Comparison of ENCODE assay signal across 8 mouse cellular contexts in genomic region chr12:59219325-59220225, GRCm38 (mm10). TPM values are rescaled to one million over a fixed set of nuclear protein-coding genes. Genes with fewer than 3 reads are reported as not detected.
DNase-seq lines count a peak whose midpoint lies in the region; ATAC-seq and TF ChIP-seq lines count a peak whose summit lies in the region.

Fbxo33 (minus strand) TSS chr12:59219725.

- peak; percentile 62; the same call in 1 of the 2 replicates for TF ChIP-seq POLR2A in heart, adult 2 months (IDR thresholded peaks at IDR 0.05; ENCODE audit: insufficient read depth, low read depth, low read length)

- peak within 1 kb of the TSS; percentile 94 for H3K4me2 ChIP-seq in embryonic facial prominence, embryonic 14.5 days (ENCODE audit: low read depth, low read length)
- H3K4me2 ChIP-seq in limb, embryonic 13.5 days (replicated peaks) = peak within 1 kb of the TSS; percentile 94
- H3K4me2 ChIP-seq in midbrain, embryonic 16.5 days (ENCODE audit: low read length) = peak within 1 kb of the TSS; percentile 73

- no peaks in the 10 kb centered on the region for H3K9me3 ChIP-seq in embryonic facial prominence, embryonic 14.5 days (ENCODE audit: control insufficient read depth, low read length)
- H3K9me3 ChIP-seq in limb, embryonic 13.5 days = no peaks in the 10 kb centered on the region
- no peaks in the 10 kb centered on the region for H3K9me3 ChIP-seq in midbrain, embryonic 16.5 days (replicated peaks; ENCODE audit: control insufficient read depth, low read length, poor library complexity, severe bottlenecking)

- intact Hi-C loops in heart, adult 2 months (cut with DNase I) = loop anchor here (1.0 to 5.0 kb wide), 3 partner anchors 88 to 207 kb away; partner anchors contain the start of genes Gemin2 and Sec23a

- H3K9ac ChIP-seq in embryonic facial prominence, embryonic 14.5 days (ENCODE audit: low read depth, low read length) = peak within 1 kb of the TSS; percentile 88
- H3K9ac ChIP-seq in heart, adult 2 months (ENCODE audit: low read depth, low read length) = peak within 1 kb of the TSS; percentile 97
- peak within 1 kb of the TSS; percentile 87 for H3K9ac ChIP-seq in limb, embryonic 13.5 days
- H3K9ac ChIP-seq in midbrain, embryonic 16.5 days (ENCODE audit: low read depth, low read length) = peak within 1 kb of the TSS; percentile 94

- peak; percentile 95 for DNase-seq in 3T3-L1 (ENCODE audit: low read depth, low spot score)
- peak; percentile 94 to 95 for DNase-seq in adrenal gland, postnatal 4 days (ENCODE audit: low spot score in 2 of 2)
- peak; percentile 98 for DNase-seq in embryonic facial prominence, embryonic 14.5 days (ENCODE audit: low spot score)
- peak; percentile 97 for DNase-seq in heart, adult 2 months
- peak; percentile 96 to 97 for DNase-seq in kidney, adult 8-10 months
- DNase-seq in spleen, postnatal 10 days (ENCODE audit: low spot score in 2 of 2) = peak; percentile 97 to 98

- H3K4me1 ChIP-seq in embryonic facial prominence, embryonic 14.5 days (ENCODE audit: control insufficient read depth, insufficient read depth, low read length) = peaks cover 10% of the 10 kb centered on the region
- peaks cover 6% of the 10 kb centered on the region for H3K4me1 ChIP-seq in heart, adult 2 months (ENCODE audit: control insufficient read depth, insufficient read depth, low read length)
- H3K4me1 ChIP-seq in limb, embryonic 13.5 days = peaks cover 13% of the 10 kb centered on the region
- H3K4me1 ChIP-seq in midbrain, embryonic 16.5 days (ENCODE audit: control insufficient read depth, insufficient read depth, low read length) = peaks cover 29% of the 10 kb centered on the region

- no peaks in the 10 kb centered on the region; the same call in 1 of the 2 replicates for H3K79me2 ChIP-seq in heart, adult 2 months (replicated peaks; ENCODE audit: control insufficient read depth, insufficient read depth, low read length)

- ATAC-seq in embryonic facial prominence, embryonic 14.5 days (ENCODE audit: low read depth) = peak; percentile 98
- ATAC-seq in limb, embryonic 13.5 days (ENCODE audit: low FRiP score, low read depth) = peak; percentile 97
- peak; percentile 96 for ATAC-seq in midbrain, embryonic 16.5 days

- TF ChIP-seq EP300 in heart, adult 2 months (IDR thresholded peaks at IDR 0.05; ENCODE audit: insufficient read depth, low read depth, low read length) = 0 out of 2 replicates have a peak, but pooled peaks have one; percentile 7

- WGBS in embryonic facial prominence, embryonic 14.5 days = under 1% methylated on average over 58 of the region's 109 CpGs
- 2% methylated on average over 108 of the region's 109 CpGs for WGBS in heart, adult 2 months
- under 1% methylated on average over 97 of the region's 109 CpGs for WGBS in limb, embryonic 13.5 days
- WGBS in midbrain, embryonic 16.5 days = under 1% methylated on average over 98 of the region's 109 CpGs

- H3K27me3 ChIP-seq in embryonic facial prominence, embryonic 14.5 days (replicated peaks; ENCODE audit: control insufficient read depth, insufficient read depth, low read length) = no peaks in the 10 kb centered on the region
- H3K27me3 ChIP-seq in heart, adult 2 months (ENCODE audit: control insufficient read depth, insufficient read depth, low read length) = no peaks in the 10 kb centered on the region
- H3K27me3 ChIP-seq in limb, embryonic 13.5 days = no peaks in the 10 kb centered on the region
- no peaks in the 10 kb centered on the region for H3K27me3 ChIP-seq in midbrain, embryonic 16.5 days (ENCODE audit: control insufficient read depth, insufficient read depth, low read depth, low read length)

- TF ChIP-seq CTCF in heart, adult 2 months (IDR thresholded peaks at IDR 0.05) = peak; percentile 68

- peak within 1 kb of the TSS; percentile 92 for H3K4me3 ChIP-seq in embryonic facial prominence, embryonic 14.5 days (ENCODE audit: low read depth, low read length)
- H3K4me3 ChIP-seq in heart, adult 2 months = peak within 1 kb of the TSS; percentile 94
- peak within 1 kb of the TSS; percentile 99 for H3K4me3 ChIP-seq in limb, embryonic 13.5 days
- peak within 1 kb of the TSS; percentile 98 for H3K4me3 ChIP-seq in midbrain, embryonic 16.5 days (ENCODE audit: low read depth, low read length)

- peak within 1 kb of the TSS; percentile 95 for H3K27ac ChIP-seq in embryonic facial prominence, embryonic 14.5 days (replicated peaks; ENCODE audit: low read depth, low read length)
- peak within 1 kb of the TSS; percentile 97 for H3K27ac ChIP-seq in heart, adult 2 months
- H3K27ac ChIP-seq in limb, embryonic 13.5 days = peak within 1 kb of the TSS; percentile 91
- H3K27ac ChIP-seq in midbrain, embryonic 16.5 days (ENCODE audit: low read length) = peak within 1 kb of the TSS; percentile 98

- H3K36me3 ChIP-seq in embryonic facial prominence, embryonic 14.5 days (ENCODE audit: control insufficient read depth, insufficient read depth, low read length) = no peaks in the 10 kb centered on the region
- H3K36me3 ChIP-seq in heart, adult 2 months (ENCODE audit: control insufficient read depth, insufficient read depth, low read length) = peaks cover 6% of the 10 kb centered on the region
- H3K36me3 ChIP-seq in limb, embryonic 13.5 days = no peaks in the 10 kb centered on the region; the same call in 1 of the 2 replicates
- H3K36me3 ChIP-seq in midbrain, embryonic 16.5 days (ENCODE audit: control insufficient read depth, insufficient read depth, low read length) = no peaks in the 10 kb centered on the region

RNA-seq across cellular contexts. Expression of gene Fbxo33, which starts in this region (rescaled TPM):
- total RNA-seq in adrenal gland, postnatal 4 days (2021) = 10 to 100 TPM; 25.5 to 28.4 TPM
- 8.6 and 14.8 TPM in 2 replicates for polyA plus RNA-seq in embryonic facial prominence, embryonic 14.5 days (2014; fragmentation: Nextera tagmentation; extraction: Ambion mirVana)
- total RNA-seq in heart, adult 2 months (2021) = 10 to 100 TPM in 1 of 2 experiments, 1 to 10 TPM in 1; 6.4 to 10.2 TPM
- 3.3 and 12.0 TPM in 2 replicates for polyA plus RNA-seq in heart, adult 2 months (2012; rRNA removed)
- polyA plus RNA-seq in limb, embryonic 13.5 days (2015; fragmentation: Nextera tagmentation; extraction: Ambion mirVana) = 7.1 and 7.9 TPM in 2 replicates
- polyA plus RNA-seq in midbrain, embryonic 16.5 days (2015; fragmentation: Nextera tagmentation; extraction: Ambion mirVana) = 6.5 and 6.9 TPM in 2 replicates

Comparison
In these comparisons a context has a peak if more than half of its experiments do, and no peak if none do; other contexts are left out.
1. Peak in every context shown above with its lines: DNase-seq, ATAC-seq, H3K4me3 ChIP-seq and H3K27ac ChIP-seq.